Mouse (Mus musculus) embryo, embryonic 11 days (tissue): ENCODE measurements around the gene Opa1.

Experiments used
- DNase-seq: peaks from one replicate; pipeline ENCODE4 v3.0.0-alpha.2; 2015

Opa1 gene

GRCm38 (mm10) chr16:29693025-29693682 is 114.0 kb downstream of the Opa1 start:
- no peak for DNase-seq

- no peak for DNase-seq
Measured at GRCm38 (mm10) chr16:29693791-29694419, 114.8 kb downstream of the Opa1 start.

- DNase-seq = no peak
Measured at GRCm38 (mm10) chr16:29694420-29694959, 115.4 kb downstream of the Opa1 start.
